Mouse (Mus musculus) ovary, postnatal 36 days (tissue): ENCODE measurements around the gene Pbx2.
A peak's percentile ranks its signal among the peaks of the same experiment; 100 is the strongest.

ENCODE experiments used
- DNase-seq: peaks from one replicate; pipeline ENCODE4 v3.0.0; 2022; ENCODE audit warnings: low spot score, mixed read lengths

The Pbx2 gene

DNA sequence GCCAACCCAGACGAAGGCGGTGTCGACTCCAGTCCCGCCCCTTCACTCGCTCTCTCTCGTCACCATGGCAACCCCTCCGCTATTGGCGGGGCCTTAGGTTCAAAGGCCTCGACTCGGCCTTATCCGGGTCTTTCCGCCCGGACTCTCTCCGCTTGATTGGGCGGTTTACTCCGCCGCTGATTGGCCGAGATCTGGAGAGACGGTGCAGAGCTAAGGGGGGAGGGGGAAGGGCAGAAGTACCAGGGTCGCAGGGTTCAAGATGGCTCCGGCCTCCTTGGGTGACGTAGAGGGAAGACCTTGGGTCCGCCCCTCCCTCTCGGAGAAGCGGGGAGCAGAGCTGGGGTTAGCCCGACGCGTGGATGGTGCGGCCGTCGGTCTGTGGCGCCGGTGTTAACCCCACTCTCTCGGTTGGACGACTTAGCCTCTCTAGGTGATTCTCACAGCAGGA, 13.0 kb downstream of the Pbx2 start, which contains the start of gene Agpat1:
TSS of gene Agpat1 (plus strand) at position 202 of the 448 bp plus-strand sequence.
- DNase-seq: peak; percentile 95

DNA sequence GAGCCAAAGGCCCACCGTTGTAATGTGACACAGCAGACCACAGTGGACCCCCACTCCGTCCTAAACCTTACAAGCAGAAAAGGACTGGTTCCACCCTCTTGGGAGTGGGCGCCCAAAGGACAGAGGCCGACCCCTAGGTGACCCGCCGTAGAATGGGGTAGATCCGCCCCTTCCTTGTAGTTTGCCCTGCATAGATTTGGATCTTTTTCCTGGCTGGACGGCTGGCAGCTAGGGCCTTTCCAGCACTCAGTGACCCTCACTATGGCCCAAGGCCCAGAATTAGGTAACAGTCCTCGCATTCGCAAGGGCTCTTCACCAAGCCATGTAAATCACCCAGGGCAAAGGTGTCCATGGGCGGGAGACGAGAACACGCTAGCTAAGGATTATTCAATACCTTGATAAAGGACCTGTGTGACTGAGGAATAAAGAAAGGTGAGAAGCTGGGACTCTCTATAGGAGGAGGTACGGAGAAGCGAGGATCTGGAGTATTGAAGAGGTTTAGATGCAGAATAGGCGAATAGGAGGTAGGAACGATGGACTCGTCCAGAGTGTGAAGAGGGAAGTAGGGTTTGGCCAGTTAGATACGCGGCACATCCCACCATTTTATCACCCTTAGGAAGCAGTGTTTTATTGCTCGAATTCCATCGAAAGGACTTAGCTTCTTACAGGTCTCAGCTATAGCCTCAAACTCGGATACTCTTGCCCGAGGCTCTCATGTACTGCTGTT, 13.6 kb downstream of the Pbx2 start:
- no peak for DNase-seq

- DNase-seq: peak; percentile 97
These were observed 14.5 kb downstream of the Pbx2 start for GRCm38 (mm10) chr17:34605609-34606008.

DNA sequence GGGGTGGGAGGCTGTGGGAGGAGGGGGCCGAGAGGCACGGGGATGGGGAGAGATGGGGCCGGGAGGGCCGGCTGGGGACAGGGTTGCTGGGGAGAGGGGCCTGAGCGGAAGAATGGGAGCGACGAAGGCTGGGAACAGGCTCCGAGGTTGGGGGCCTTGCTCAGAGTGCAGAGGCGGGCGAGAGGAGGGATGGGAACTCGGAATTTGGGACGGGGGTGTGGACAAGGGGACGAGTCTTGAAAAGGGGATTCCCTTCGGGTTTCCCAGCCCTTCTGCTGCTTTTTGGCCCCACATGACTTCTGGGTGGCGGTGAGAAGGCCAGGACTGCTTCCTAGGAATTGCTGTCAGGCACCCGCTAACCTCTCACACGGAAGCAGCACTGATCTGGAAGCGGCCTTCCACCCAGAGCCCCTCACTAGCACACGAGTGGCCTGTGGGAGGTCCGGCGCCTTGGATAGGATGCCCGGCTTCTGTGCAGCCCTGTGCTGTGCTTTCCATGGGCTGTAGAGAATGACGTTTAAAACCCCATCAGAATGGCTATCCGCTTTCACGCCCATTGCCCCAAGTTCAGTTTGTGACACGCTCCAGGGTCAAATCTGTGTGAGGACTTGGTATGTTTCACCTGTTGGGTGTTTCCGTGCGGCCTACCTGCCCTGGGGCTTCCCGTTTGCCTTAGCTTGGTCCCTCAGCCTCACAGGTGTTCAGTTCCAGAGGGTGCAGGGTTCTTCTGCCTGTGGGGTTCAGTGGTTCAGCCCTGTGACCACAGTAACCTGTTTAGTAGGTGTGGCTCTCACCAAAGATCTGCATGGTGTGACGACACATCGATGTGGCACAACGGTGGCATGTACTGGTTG, 15.3 kb downstream of the Pbx2 start:
- DNase-seq: no peak

DNA sequence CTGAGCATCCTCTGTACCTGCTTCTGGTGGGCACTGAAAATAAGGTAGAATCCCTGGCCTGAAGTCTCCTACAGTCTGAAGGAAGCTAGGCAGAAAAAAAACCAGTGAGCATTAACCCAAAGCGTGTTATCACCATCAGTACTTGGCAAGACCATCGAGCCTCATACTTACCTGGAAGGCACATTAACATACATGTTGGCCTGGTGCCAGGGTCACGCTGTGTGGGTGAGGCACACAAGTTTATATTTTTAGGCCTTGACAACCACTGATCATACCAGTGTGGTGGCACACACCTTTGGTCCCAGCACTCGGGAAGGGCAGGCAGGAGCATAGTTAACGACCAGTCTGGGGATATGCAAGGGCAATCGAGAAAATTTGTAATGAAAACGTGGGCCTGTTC, 16.9 kb downstream of the Pbx2 start:
- DNase-seq: no peak

GRCm38 (mm10) chr17:34611050-34611449, 20.0 kb downstream of the Pbx2 start:
- no peak for DNase-seq

DNA sequence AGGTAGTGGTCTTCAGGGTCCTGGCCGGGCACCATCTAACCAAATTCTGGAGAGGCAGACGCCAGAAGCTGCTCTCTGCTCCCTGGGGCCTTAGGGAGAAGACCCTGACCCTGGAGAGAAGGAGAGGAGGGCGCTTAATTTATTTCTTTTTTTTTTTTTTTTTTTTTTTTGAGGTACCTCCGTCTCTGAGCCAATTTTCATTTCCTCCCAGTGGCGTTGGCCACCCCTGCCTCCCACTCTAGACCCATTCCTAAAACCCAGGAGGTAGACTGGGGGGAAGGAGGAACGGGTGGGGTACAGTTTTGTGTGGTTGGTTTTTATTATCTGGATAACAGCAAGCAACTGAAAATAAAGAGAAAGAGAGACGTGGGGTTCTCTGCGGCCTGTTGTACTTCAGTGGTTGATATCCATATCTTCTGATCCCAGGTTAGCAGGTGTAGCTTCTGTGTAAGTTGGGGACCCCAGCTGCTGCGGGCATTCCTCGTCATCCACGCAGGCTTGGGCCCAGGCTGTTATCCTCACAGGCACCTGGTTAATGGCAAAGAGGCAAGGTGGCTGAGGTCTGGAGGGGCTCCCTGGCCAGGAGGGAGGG, 22.1 kb downstream of the Pbx2 start:
- no peak for DNase-seq

GRCm38 (mm10) chr17:34613830-34614229, 22.8 kb downstream of the Pbx2 start:
- no peak for DNase-seq

DNA sequence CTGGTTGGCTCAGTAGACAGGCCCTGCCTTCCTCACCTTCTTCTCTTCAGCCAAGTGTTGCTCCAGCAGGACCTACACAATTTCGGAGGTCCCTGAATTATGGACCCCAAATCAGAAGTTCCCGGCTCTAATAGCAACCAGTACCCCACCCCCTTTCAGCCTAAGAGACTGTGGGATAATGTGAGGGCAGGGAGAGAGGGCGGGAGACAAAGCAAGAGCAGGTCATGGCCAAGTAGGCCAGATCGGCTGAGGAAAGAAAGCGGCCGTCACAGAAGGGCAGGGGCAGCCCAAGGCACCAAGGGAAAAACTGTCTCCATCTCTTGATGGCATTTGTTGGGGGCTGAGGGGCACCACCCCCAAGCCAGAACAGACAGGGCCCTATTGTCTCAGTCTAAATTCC, 24.8 kb downstream of the Pbx2 start, which contains the start of gene Egfl8:
TSS of gene Egfl8 (minus strand) at position 101 of the 400 bp plus-strand sequence.
- no peak for DNase-seq

GRCm38 (mm10) chr17:34618999-34619398, 27.9 kb downstream of the Pbx2 start:
- DNase-seq: peak; percentile 50

GRCm38 (mm10) chr17:34621006-34621405, 29.9 kb downstream of the Pbx2 start:
- no peak for DNase-seq

DNA sequence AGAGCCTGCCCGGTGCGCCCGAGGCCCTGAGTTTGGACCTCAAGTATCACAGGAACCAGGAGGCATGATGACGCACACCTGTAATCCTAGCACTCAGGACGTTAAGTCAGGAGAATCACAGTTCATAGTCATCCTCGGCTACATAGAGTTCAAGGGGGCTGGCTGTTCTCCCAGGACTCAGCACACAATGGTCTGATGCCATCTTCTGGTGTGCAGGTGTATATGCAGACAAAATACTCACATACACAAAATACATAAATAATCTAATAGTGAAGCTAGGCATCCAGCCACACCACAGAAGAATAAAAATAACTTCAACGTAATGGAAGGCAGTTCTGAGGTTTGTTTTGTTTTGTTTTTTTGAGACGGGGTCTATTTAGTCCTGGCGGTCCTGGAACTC, 32.1 kb downstream of the Pbx2 start:
- no peak for DNase-seq

- no peak for DNase-seq
These were observed 33.9 kb downstream of the Pbx2 start for GRCm38 (mm10) chr17:34624981-34625380.

DNA sequence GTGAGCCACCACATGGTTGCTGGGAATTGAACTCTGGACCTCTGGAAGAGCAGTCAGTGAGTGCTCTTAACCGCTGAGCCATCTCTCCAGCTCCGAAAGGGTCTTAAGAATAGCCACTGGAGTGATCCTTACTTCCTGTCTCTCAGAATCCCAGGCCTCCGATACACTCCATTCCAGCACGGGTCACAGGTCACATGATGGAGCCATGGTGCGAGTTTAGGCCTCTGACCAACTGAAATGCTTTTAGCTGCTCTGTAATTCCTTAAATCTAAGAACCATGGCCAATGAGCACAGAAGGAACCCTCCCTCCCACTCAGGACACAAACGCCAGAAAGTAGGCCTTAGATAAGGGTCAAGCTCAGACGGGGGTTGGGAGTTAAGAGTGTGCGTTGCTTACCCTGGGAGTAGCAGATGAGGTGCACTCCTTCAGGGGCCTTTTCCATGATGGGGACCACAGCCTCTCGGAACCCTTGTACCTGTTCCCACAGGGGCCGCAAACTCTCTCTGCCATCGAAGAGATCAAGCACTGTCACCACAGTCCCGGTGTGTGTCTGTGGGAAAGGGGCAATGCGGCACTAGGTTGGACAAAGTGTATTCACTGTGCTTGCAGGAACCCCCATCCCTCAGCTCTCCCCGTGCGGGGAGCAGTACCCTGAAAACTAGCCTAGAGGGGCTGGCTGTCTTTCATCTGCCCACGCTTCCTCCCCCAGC, 35.2 kb downstream of the Pbx2 start:
- DNase-seq: no peak

GRCm38 (mm10) chr17:34626773-34627092, 35.7 kb downstream of the Pbx2 start:
- DNase-seq: no peak

- DNase-seq: peak; percentile 83
These were observed 36.3 kb downstream of the Pbx2 start for GRCm38 (mm10) chr17:34627093-34627942.

DNA sequence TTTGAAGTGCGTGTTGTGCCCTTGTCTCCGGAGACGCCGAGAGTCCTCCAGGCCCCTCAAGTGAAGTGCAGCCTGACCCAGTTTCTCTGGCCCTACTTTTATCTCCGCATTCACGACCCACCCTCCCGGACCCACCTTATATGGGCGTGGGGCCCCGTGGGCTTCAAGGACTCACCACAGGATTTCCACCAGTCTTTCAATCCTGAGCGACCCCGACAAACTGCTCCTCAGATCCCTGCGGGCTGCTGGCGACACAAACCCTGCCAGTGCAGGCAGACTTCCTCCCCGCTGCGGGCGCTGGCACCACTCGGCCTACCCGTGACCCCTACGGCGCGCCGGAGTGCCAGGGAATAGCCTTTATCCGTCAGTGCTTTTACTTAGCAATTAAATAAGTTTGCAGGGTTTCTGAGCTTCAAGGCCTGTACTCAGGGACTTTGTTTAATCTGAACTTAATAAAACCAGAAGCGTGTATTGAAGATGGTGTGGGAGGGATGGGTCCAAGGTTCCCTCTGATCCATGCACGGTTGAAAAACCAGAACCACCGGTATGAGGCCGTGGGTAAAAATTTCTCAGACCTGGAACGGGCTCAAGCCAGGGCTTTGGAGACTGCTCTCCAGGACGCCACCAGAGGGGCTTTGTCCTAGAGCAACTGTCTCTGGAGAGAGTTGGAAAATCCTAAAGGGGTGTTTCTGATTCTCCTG, 37.0 kb downstream of the Pbx2 start, which contains the start of gene Ppt2:
TSS of gene Ppt2 (minus strand) at position 568 of the 701 bp plus-strand sequence.
- peak; percentile 63 for DNase-seq

- DNase-seq: no peak
These were observed 37.5 kb downstream of the Pbx2 start for GRCm38 (mm10) chr17:34628644-34628967.

GRCm38 (mm10) chr17:34629221-34629751, 38.2 kb downstream of the Pbx2 start, which contains the start of gene Prrt1:
Prrt1 (plus strand) TSS chr17:34629533.
- DNase-seq: no peak
